Mouse (Mus musculus) heart, embryonic 11.5 days (tissue): ENCODE measurements around the gene Fam117a. TPM values are rescaled to one million over a fixed set of nuclear protein-coding genes. Genes with fewer than 3 reads are reported as not detected.

ENCODE experiments used
- ATAC-seq: fragments of 200-750 bp; cut with Nextera tagmentation; replicated peaks from 2 replicates; pipeline ENCODE4 v1.8.0; 2017; ENCODE audit warnings: moderate library complexity; ENCODE audit not compliant: insufficient number of reproducible peaks, low FRiP score, low TSS enrichment
- H3K27ac ChIP-seq: fragments of 300-500 bp; sonication (generic); 2 replicates; pipeline ENCODE4 v1.5.1; 2014; ENCODE audit warnings: mild to moderate bottlenecking, low read depth, low read length
- H3K27me3 ChIP-seq: fragments of 300-500 bp; sonication (generic); 2 replicates; pipeline ENCODE4 v1.6.1; 2014; ENCODE audit warnings: mild to moderate bottlenecking, low read length, mixed read lengths; ENCODE audit not compliant: control insufficient read depth, insufficient read depth
- H3K36me3 ChIP-seq: fragments of 300-500 bp; sonication (generic); 2 replicates; pipeline ENCODE4 v1.6.1; 2014; ENCODE audit warnings: mild to moderate bottlenecking, low read length, moderate library complexity, mixed read lengths; ENCODE audit not compliant: control insufficient read depth, insufficient read depth
- H3K4me1 ChIP-seq: fragments of 300-500 bp; sonication (generic); 2 replicates; pipeline ENCODE4 v1.6.1; 2014; ENCODE audit warnings: low read length; ENCODE audit not compliant: control insufficient read depth, insufficient read depth
- H3K4me2 ChIP-seq: fragments of 300-500 bp; sonication (generic); 2 replicates; pipeline ENCODE4 v1.6.1; 2014; ENCODE audit warnings: mild to moderate bottlenecking, moderate library complexity
- H3K4me3 ChIP-seq: fragments of 300-500 bp; sonication (generic); 2 replicates; pipeline ENCODE4 v1.5.1; 2014; ENCODE audit warnings: low read depth, low read length
- H3K9ac ChIP-seq: fragments of 300-500 bp; sonication (generic); 2 replicates; pipeline ENCODE4 v1.6.1; 2014; ENCODE audit warnings: mild to moderate bottlenecking, low read depth, low read length, moderate library complexity
- H3K9me3 ChIP-seq: fragments of 300-500 bp; sonication (generic); replicated peaks from 2 replicates; pipeline ENCODE4 v1.6.1; 2016; ENCODE audit warnings: low read length; ENCODE audit not compliant: control insufficient read depth
- WGBS: fragments of 180-500 bp; shearing (Covaris S2); extraction: QIAGEN DNeasy Blood & Tissue Kit; methylation state at CpG from one replicate; pipeline ENCODE4 v1.1.7; 2014; ENCODE audit not compliant: insufficient replicate concordance; 5-methylcytosine and 5-hydroxymethylcytosine counted together
- polyA plus RNA-seq: library from polyadenylated mRNA; unstranded; fragments of >200 nt; fragmentation: Nextera tagmentation; extraction: Ambion mirVana; gene quantifications from 2 replicates; pipeline ENCODE4 v1.2.1, GENCODE M21; 2014

The Fam117a gene
- polyA plus RNA-seq, 1 experiment from 2014 or later = 19.4 TPM

GRCm38 (mm10) chr11:95324181-95324580 lies 12.6 kb upstream of the Fam117a start:
- WGBS = 85% methylated on average over 10 of the region's 10 CpGs

GRCm38 (mm10) chr11:95325832-95326231 lies 11.0 kb upstream of the Fam117a start:
- H3K27ac ChIP-seq = no peak overlapping the region
- no peak overlapping the region for H3K9ac ChIP-seq
- no peaks in the 10 kb centered on the region for H3K4me1 ChIP-seq
- no peaks in the 10 kb centered on the region for H3K9me3 ChIP-seq
- no peak for ATAC-seq
- no peak overlapping the region for H3K4me2 ChIP-seq
- H3K4me3 ChIP-seq = no peak overlapping the region
- H3K36me3 ChIP-seq = no peaks in the 10 kb centered on the region
- H3K27me3 ChIP-seq = no peaks in the 10 kb centered on the region
- WGBS = 75% methylated on average over 4 of the region's 4 CpGs

More at GRCm38 (mm10) chr11:95324181-95324580, 12.6 kb upstream of the Fam117a start:
- Histone ChIP-seq H3K9ac (no peak overlapping the region), H3K4me1 (no peaks in the 10 kb centered on the region), H3K9me3 (no peaks in the 10 kb centered on the region), H3K27me3 (no peaks in the 10 kb centered on the region), H3K36me3 (no peaks in the 10 kb centered on the region), H3K4me3 (no peak overlapping the region), H3K27ac (no peak overlapping the region), H3K4me2 (no peak overlapping the region)
- ATAC-seq = no peak

GRCm38 (mm10) chr11:95326243-95326642 lies 10.6 kb upstream of the Fam117a start:
- 74% methylated on average over 11 of the region's 11 CpGs for WGBS
- no peak overlapping the region for H3K4me2 ChIP-seq
- H3K27me3 ChIP-seq = no peaks in the 10 kb centered on the region
- no peak overlapping the region for H3K27ac ChIP-seq
- ATAC-seq = no peak
- no peaks in the 10 kb centered on the region for H3K4me1 ChIP-seq
- no peak overlapping the region for H3K9ac ChIP-seq
- no peaks in the 10 kb centered on the region for H3K9me3 ChIP-seq
- no peaks in the 10 kb centered on the region for H3K36me3 ChIP-seq
- H3K4me3 ChIP-seq = no peak overlapping the region

GRCm38 (mm10) chr11:95328629-95329028 lies 8.2 kb upstream of the Fam117a start:
- H3K9me3 ChIP-seq = no peaks in the 10 kb centered on the region
- H3K4me2 ChIP-seq = no peak overlapping the region
- H3K27ac ChIP-seq = no peak overlapping the region
- no peak for ATAC-seq
- no peaks in the 10 kb centered on the region for H3K36me3 ChIP-seq
- 74% methylated on average over 5 of the region's 5 CpGs for WGBS
- H3K27me3 ChIP-seq = no peaks in the 10 kb centered on the region
- no peak overlapping the region for H3K4me3 ChIP-seq
- H3K4me1 ChIP-seq = no peaks in the 10 kb centered on the region
- no peak overlapping the region for H3K9ac ChIP-seq

- Histone ChIP-seq H3K36me3 (no peaks in the 10 kb centered on the region), H3K4me2 (no peak overlapping the region), H3K4me3 (no peak overlapping the region), H3K27ac (no peak overlapping the region), H3K9me3 (no peaks in the 10 kb centered on the region), H3K9ac (no peak overlapping the region), H3K4me1 (no peaks in the 10 kb centered on the region), H3K27me3 (no peaks in the 10 kb centered on the region)
- 46% methylated on average over 1 of the region's 1 CpGs for WGBS
- no peak for ATAC-seq
Measured at GRCm38 (mm10) chr11:95330662-95331061, 6.2 kb upstream of the Fam117a start.

GRCm38 (mm10) chr11:95333209-95333608 lies 3.6 kb upstream of the Fam117a start:
- whole genome bisulfite sequencing = 57% methylated on average over 4 of the region's 4 CpGs
- Histone ChIP-seq H3K36me3 (no peaks in the 10 kb centered on the region), H3K9ac (no peak overlapping the region), H3K27ac (no peak overlapping the region), H3K4me3 (no peak overlapping the region), H3K4me1 (peaks cover 7% of the 10 kb centered on the region; the same call in 1 of the 2 replicates), H3K27me3 (no peaks in the 10 kb centered on the region), H3K4me2 (no peak overlapping the region), H3K9me3 (no peaks in the 10 kb centered on the region)
- no peak for ATAC-seq

- Histone ChIP-seq H3K27ac (no peak overlapping the region; the same call in 1 of the 2 replicates), H3K9ac (no peak overlapping the region), H3K4me3 (no peak overlapping the region), H3K27me3 (no peaks in the 10 kb centered on the region), H3K9me3 (no peaks in the 10 kb centered on the region), H3K4me1 (peaks cover 7% of the 10 kb centered on the region; the same call in 1 of the 2 replicates), H3K36me3 (no peaks in the 10 kb centered on the region), H3K4me2 (no peak overlapping the region)
- WGBS = 75% methylated on average over 9 of the region's 9 CpGs
- no peak for ATAC-seq
Measured at GRCm38 (mm10) chr11:95333805-95334204, 3.0 kb upstream of the Fam117a start.

- peaks cover 10% of the 10 kb centered on the region for H3K4me1 ChIP-seq
- ATAC-seq = no peak
- H3K27me3 ChIP-seq = no peaks in the 10 kb centered on the region
- H3K4me2 ChIP-seq = no peak overlapping the region
- H3K9me3 ChIP-seq = no peaks in the 10 kb centered on the region
- no peaks in the 10 kb centered on the region for H3K36me3 ChIP-seq
- H3K27ac ChIP-seq = no peak overlapping the region
- WGBS = 55% methylated on average over 5 of the region's 5 CpGs
- H3K9ac ChIP-seq = no peak overlapping the region
- H3K4me3 ChIP-seq = no peak overlapping the region
Measured at GRCm38 (mm10) chr11:95334448-95335060, 2.3 kb upstream of the Fam117a start.
